Mouse (Mus musculus) layer of hippocampus, adult 11-12 months (tissue): ENCODE results near the gene Bpi.
A peak's percentile ranks its signal among the peaks of the same experiment; 100 is the strongest.

Experiments
- DNase-seq: peaks from one replicate; pipeline ENCODE4 v3.0.0; 2022; ENCODE audit warnings: low spot score

Gene Bpi

DNA sequence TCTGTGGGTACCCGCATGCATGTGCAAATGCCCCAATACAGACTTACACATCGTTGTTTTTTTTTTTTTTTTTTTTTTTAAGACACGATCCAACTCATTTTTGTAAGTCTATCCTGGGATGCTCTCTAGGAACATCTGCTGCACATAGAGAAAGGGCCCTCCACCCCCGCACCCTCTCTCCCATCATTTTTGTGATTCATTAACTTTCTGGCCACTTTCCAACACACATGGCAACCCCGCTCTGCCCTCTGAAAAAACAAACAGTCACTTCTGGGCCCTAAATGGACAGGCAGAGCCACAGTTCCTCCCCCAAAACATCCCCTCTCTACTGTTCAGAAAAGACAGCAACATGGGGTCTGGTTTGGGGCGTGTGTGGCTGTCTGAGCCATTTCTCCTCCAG, 27.8 kb downstream of the Bpi start:
- DNase-seq, result peak; percentile 32

DNA sequence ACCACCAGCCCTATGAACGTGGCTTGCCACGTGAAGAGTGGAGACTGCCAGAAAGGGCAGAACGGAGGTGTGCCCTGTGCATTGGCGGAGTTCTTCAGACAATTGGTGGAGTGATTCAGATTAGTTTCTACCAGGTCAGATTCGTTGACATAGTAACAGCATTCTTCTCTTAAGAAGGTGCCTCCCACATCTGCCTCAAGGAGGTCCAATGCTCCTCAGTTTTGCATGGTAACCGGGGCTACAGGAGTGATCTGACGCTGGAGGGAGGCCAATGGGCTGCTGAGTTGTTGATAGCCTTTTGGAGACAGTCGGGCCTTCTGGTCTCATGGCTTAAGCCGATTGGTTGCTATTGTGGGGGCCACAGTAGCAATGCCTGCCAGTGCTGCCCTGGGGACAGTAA, 37.8 kb downstream of the Bpi start:
- no peak for DNase-seq

DNA sequence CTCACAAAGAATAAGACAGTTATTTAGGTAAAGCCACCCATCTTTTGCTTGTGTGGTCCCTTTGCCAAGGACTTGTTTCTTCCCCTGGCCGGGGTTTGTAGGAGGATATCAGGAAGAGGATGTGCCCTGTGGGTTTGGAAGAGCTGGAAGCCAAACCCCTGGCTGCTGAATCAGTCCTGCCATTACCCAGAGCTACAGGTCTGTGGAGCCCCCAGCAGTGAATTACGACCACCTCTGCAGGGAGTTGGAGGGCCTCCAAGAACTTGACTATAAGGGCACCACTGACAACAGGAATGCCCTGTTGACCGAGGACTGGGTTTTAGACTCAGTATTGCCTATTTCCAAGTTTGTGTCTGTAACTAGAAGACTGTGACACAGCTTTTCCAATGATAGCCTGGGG, 41.3 kb downstream of the Bpi start:
- DNase-seq, result no peak

DNA sequence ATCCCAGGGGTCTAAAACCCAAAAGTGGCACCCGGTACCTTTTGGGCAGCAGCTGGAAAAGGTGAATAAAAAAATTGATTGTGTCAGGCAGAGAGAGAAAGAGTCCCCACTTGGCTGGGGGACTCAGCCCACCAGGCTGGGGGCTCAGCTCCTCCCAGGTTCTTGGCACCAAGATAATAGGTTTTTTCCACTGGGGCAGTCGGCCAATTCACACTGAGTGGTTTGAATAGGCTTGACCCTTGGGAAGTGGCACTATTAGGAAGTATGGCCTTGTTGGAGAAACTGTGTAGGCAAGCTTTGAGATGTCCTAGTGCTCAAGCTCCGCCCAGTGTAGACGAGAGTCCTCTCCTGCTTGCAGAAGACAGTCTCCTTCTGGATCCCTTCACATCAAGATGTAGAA, 41.8 kb downstream of the Bpi start:
- no peak for DNase-seq

DNA sequence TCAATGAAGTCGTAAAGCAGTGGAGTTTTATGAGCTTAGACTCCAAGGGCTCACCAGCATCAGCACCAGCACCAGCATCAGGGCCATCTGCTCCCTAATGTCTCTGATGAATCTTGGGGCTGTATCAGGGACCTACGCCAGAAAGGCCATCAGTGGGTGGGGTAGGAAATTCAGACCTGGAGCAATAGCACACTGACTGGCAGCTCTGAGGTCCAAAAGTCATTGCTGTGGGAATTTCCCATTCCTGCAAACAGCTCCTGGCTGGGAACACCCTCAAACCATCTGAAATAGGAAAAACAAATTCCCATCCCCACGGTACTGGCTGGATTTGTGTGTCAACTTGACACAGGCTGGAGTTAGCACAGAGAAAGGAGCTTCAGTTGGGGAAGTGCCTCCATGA, 44.9 kb downstream of the Bpi start:
- DNase-seq, result no peak

DNA sequence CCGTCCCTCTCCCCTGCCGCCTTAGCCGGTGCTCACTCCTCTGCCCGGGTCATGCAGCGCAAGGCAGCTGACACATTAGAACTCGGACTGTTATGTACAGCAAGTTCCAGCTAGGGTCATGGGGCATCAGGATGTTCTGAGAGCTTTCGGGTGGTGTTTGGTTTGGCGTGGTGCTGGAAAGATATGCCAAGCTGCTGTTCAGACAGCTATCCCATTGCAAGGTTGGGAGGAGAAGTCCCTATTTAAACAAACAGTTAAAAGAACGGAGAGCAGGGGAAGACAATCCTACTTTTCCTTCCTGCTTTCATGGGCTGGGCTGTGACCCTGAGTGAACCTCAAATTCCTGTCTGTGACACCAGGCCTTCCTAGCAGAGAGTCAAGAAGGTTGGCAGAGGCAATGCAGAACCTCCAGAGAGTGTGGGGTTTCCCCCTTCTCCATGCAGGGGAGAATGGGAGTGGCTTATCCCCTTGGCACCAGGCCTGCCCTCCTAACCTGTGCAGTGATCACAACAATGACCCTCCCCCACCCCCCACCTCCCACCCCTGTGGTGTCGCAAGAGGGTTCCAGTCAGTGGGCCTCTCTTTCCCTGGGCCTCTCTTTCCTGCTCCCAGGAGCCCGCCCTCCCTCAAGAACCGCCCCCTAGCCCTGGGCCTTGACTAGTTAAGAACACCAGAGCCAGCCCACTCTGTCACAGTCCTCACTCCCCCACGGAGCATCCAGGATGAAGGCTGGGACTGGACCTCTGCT, 48.2 kb downstream of the Bpi start, which contains the start of gene Lbp:
Gene Lbp, plus strand, starts transcription at position 546 of the 748 bp plus-strand sequence.
- DNase-seq, result no peak

DNA sequence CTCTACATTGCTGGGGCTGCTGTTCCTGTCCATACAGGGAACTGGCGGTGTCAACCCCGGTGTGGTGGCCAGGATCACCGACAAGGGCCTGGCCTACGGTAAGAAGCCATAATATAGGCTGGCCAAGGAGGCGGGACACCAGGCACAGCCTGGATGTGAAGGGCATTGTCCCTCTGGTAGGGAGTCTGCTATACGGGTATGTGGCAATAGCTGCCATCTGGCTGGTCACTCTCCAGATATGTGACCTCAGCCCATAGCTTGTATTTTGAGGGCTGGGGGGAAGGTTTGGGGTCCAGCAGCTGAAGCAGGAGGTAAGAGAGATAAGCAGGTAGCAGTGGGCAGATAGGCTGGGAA, 48.8 kb downstream of the Bpi start:
- DNase-seq, result no peak

DNA sequence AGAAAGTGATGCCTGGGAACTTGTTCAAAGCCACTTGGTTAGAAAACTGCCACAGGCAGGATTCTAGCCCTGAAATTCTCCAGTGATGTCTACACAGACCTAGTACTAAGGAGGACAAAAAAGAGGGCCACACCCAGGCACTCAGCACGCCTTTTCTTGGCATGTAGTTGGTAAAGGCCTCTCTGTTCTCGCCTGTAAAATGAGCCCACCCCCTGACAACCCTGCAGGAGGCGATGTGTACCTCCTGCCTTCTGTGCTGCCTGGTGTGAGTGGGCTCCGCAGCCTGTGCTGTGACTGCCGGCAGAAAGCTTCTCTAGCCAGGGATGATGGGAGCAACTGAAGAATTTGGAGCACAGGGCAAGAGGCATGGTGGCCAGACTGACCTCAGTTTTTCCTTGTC, 50.4 kb downstream of the Bpi start:
- DNase-seq, result peak; percentile 56

DNA sequence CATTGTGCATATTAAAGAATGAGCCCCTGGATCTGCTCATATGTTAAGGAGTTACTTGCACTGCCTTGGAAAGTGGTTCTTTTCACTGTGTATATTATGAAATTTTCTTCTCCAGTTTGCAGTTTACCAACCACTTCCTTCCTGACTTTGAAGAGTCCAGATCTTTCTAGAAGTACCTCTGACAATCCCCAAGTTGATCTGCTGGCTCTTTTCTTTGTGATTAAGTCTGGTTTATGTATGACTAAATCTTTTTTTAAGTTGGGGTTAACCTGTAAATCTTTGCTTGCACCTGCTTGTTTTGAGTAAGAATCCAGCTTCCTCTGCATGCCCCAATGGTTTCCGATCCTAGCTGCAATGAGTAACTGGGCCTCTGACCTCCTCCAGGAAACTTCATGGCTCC, 55.2 kb downstream of the Bpi start:
- DNase-seq, result no peak

DNA sequence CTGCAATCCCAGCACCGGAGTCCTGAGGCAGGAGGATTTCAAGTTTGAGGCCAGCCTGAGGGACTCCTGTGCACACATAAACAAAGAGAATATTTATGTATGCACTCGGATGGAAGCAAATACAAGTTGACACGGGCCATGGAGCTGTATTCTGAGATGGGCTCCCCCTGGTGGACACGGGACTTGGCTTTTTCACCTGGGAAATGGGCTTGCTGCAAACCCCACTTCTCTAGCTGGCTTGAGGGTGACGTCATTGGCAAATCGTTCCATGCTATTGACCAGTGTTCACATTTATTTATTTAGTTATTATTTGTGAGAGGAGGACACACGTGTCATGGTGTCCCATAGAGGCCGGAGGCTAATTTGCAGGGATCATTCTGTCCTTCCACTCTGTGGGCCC, 58.5 kb downstream of the Bpi start:
- no peak for DNase-seq

DNA sequence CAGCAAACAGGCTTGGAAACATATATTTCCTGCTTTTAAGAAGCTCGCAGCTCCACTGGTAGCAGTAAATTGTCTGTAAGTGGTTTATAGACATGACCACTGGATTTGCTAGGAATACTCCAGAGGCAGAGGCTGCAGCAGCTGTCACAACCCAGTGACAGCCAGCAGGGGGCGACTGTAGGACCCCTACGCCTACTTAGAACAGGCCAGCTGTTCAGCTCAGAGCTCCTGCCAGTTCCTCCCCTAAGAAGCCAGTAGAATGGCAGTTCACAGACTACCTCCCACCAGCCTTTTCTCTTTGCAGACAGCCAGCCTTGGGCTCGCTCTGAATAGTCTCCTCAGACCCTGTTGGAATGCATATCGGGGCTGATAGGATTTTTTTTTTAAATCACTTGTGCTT, 59.1 kb downstream of the Bpi start:
- peak; percentile 74 for DNase-seq

DNA sequence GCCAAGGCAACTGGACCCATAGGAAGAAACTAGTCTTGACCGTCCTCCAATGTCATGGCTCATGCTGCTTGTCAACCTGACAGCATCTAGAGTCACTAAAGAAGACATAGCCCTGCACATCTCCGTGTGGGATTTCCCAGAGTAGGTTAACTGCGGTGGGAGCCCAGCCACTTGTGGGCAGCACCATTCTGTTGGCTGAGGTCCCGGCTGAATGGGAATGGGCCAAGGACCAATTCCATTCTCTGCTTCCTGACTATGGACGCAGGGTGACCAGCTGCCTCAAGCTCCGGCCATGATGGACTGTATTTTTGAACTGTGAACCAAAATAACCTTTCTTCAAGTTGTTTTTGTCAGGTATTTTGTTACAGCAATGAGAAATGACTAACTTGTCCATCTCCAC, 63.7 kb downstream of the Bpi start:
- no peak for DNase-seq

DNA sequence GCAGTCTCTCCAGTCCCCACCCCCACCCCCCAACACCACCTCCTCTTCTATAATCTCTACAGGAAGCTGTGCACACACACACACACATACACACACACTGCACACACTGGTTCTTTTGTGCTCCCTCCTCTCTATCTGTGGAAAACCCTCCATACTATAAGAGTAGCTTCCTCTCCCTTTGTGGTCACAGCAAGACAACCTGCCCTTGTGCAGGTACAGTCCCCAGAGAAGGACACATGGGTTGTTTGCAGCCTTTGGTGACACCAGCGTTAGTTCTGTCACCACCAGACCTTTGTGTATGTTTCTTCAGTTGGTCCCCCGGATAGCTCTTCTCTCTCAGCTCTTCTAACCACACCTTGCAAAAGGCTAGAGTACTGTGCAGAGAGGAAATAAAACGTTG, 65.0 kb downstream of the Bpi start:
- no peak for DNase-seq

DNA sequence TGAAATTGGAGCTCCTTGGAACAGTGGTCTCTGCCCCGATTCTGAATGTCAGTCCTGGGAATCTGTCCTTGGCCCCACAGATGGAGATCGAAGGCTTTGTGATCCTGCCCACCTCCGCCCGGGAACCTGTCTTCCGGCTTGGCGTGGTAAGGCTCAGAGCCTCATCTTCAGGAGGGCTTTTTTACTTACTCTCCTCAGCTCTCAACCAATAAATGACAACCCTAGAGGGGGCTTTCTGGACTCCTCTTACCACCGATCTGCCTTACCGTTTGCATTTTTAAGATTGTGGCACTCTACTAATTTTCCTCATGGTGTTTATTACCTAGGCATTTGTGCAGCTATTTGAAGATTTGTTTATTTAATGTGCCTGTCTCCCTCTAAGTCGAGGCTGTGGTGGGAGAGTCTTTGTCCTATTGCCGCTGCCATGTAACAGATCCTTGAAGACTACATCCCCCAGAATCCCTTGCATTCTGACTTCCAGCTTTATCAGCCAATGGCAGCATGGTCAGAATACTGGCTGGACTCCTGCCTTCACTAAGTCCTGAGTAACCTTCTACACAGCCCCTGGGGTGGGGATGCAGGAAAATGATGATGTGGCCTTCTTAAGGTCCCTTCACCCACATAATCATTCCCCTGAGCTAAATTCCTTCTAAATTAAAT, 66.8 kb downstream of the Bpi start:
- DNase-seq, result peak; percentile 21

DNA sequence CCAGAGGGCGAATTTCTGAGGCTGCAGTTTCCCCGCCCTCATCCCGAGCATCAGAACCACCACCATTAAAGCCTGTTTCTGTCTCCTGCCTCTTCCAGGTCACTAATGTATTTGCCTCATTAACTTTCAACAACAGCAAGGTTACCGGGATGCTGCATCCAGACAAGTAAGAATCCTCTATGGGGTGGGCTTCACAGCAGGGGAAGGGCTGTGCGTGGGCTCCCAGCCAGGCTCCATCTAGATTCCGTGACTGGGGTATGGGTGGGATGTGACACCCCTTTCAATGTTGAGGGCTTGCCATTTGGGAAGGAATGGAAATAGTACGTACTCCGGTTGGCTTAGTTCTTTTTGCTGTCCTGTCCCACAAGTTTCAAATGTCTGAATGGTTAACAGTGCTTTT, 67.7 kb downstream of the Bpi start:
- DNase-seq, result no peak
